Mouse (Mus musculus) c-Kit-positive CD71-negative TER-119-negative erythroid progenitor cells, embryonic 14.5 days (primary cell): Measurements from ENCODE around the gene AI837181.
"Not testable (repeated sequence)": the region's sequence is repeated elsewhere in the genome, so short reads cannot be mapped to it uniquely, and the experiment has no call there.

Source experiments
- DNase-seq: peaks from one replicate; pipeline ENCODE4 v3.0.0-alpha.2; 2013; ENCODE audit warnings: low read depth

Gene AI837181

DNA sequence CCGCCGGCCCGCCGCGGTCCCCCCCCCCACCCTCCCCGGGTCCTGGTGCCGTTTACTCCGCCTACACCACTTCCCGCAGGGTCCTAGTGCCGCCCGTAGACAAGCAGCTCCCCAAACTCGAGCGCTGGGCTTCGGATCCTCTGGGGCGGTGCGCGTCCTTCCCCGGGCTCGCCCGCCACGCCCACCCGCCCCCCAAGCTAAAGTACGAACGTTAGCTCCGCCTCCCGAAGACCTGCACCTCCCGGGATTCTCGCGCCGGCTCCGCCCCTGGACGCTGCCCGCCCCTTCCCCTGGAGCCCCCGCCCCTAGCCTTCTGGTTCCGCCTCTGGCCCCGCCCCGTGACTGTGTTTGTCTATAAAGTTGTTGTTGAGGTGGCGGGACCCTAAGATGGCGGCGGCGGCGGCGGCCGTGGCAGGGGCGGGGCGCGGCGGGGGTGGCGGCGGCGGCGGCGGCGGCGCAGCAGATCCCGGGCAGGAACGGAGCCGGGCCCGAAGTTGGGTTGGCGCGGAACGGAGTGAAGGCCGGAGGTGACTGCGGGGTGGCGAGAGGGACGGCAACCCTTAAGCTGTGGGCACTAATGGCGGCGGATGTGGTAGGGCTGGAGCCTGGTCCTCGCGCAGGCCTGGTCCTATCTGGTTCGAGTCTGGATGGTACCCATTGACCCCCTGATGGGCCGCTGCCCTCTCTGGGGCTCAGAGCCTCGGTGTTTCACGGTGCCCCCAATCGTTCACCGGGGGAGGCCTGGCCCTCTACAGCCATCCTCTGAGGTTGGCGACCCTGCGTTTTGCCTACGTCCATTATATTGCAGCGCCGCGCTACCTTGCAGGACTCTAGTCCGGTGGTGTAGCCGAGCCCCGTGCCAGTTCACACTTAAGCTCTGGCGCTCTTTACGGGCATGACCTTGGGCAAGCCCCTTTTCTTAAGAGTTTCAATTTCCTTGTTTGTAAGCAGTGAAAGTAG lies at the start of gene AI837181, which contains the start of gene Drap1:
Gene AI837181 (plus strand): TSS at position 363 of the 960 bp plus-strand sequence.
Gene Drap1 (minus strand): TSS at position 198 of the 960 bp plus-strand sequence.
- DNase-seq: peak; percentile 92

DNA sequence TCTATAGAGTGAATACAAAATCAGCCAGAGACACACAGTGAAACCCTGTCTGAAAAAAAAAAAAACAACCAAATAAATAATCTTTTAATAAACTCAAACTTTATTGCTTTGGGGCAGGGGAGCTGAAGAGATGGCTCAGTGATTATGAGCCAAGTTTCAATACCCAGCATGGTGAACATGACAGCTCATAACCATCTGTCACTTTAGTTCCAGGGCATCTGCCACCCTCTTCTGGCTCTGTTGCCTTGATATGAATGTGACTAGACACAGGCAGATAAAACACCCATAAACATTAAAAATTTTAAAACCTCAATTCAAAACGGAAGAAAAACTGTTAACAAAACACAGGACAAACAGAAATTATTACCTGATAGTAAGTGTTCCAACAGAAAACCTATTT lies 47.5 kb upstream of the AI837181 start:
- no peak for DNase-seq

DNA sequence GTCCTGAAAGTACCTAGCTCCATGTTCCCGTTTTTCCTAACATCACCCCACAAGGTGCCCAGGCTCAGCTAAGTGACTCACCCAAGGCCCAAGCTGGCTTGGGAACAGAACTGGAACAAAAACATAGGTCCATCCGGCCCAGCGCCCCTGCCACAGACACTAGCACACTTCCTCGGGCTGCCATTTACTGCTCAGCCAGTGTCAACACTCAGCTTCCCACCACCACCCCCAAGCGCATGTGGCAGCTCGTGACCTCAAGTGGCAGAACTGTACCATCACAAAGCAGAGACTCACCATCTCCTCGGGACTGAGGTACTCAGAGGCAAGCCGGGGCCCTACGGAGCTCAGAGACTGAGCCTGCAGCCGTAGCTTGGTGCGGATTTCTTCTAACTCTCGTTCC lies 41.6 kb upstream of the AI837181 start:
- DNase-seq: no peak

DNA sequence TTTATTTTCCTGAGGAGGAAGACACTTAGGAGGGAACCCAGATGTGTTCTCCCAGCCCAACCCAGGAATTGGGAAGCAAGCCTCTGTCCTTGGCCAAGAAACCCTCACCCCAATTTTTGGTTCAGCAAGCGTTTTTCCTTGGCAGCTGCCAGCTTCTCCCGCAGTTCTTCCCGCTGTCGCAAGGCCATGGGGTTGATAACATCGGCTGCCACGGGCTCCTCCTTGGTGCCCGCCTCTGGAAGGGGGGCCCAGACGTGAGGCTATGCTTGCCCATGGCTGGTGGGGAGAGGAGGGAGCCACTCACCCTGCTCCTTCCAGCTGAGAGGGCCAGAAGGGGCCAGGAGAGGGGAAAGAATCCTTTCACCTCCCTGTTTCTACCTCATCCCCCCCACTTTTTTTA lies 40.2 kb upstream of the AI837181 start:
- DNase-seq: no peak

GRCm38 (mm10) chr19:5388011-5388441 lies 36.9 kb upstream of the AI837181 start:
- DNase-seq: no peak

DNA sequence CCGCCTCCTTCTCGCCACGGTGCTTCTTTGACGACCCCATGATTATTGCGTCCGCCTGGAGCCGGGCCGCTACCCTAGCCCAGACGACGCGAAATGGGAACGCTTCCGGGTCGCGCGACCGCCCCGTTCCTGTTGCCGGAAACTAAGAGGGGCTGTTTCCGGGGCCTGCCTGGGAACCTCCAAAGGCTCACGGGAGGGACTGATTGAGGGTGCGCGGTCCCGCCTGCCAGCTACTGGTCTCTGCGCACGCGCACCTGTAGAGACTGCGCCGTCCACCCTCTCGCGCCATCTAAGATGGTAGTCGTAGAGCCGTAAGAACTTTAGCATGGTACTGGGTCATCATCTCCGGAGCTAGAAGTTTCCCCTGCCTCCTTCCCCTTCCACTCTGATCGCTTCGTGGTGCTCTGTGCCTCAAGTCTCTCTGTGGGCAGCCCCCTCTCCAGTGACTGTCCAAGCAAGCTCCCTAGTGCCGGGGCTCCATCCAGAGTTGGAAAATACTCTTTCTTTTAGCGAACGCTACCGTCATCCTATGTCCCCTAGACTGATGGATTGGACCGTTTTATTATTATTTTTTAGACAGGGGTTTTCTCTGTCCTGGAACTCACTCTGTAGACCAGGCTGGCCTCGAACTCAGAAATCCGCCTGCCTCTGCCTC lies 36.2 kb upstream of the AI837181 start, which contains the start of gene Sart1:
Gene Sart1 (minus strand): TSS at position 116 of the 655 bp plus-strand sequence.
- DNase-seq: peak; percentile 89

DNA sequence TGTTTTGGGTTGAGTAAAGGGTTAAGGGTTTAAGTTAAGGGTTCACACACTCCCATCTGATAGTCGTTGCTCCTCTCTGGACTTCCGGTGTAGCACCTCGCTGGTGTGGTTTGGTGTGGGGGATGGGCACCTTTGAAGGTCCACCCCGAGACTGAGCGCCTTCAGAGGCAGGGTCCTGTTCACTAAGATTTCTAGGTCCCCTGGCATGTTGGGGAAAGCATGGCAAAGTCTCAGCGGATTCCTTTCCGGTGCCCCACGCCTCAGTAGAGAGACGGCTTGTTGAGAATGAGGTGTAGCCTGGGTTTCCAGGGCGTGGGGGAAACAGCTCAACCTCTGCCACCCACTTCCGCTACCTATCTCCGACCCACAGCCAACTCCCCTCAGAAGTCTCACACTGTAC lies 35.3 kb upstream of the AI837181 start:
- no peak for DNase-seq

- DNase-seq: no peak
Measured at GRCm38 (mm10) chr19:5390416-5390815, 34.5 kb upstream of the AI837181 start.

DNA sequence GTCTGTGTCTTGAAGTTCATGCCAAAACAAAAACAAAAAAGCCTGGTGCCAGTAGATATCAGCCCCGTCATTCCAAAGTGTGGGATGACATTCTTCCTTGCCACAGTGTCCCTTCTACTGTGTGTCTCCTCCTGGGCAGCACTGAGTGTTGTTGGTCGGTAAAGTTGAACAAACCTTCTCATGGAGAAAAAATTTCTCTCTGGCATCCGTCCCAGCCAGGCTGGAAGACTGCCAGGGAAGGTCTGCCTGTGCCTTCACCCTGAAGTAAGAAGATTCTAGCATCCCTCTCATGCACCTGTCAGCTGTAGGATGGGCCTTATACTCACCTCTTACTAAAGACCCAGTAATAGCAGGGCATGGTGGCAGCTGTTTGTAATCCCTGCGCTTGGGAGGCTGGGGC lies 32.1 kb upstream of the AI837181 start:
- DNase-seq: no peak

DNA sequence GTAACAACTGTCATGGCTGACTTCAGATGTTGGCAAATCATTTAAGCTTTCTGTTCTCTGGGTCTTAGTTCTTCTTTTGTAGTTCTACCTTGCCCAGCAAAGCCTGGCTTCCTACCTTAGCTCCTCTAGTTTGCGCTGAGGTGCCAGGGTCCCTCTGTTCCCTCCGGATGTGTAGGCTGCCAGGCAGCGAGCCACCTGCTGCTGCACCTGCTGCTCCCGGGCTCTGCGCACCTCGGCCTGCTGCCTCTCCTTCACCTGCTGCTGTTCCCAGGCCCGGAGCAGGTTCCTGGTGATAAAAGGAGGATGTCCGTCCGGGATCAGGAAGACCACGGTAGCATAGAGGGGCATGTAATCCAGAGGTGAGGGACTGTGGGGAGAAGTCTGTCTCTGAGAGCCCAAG lies 30.8 kb upstream of the AI837181 start:
- DNase-seq: no peak

- no peak for DNase-seq
Measured at GRCm38 (mm10) chr19:5395371-5395770, 29.6 kb upstream of the AI837181 start.

DNA sequence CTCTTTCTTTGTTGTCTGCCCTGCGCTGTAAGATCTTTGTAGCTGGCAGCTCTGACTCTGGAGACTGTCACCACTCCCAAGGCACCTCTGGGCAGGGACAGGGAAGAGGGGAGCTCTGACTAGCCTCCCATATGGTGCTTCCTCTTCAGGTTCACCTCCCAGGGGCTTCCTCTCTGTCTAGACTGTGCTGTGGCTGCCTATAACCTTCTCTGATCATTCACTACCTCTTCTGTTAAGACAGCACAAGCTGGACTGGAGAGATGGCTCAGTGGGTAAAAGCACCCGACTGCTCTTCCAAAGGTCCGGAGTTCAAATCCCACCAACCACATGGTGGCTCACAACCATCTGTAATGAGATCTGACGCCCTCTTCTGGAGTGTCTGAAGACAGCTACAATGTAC lies 23.9 kb upstream of the AI837181 start:
- not testable (repeated sequence) for DNase-seq

GRCm38 (mm10) chr19:5402293-5402692 lies 22.7 kb upstream of the AI837181 start, which contains the start of gene Tsga10ip:
Gene Tsga10ip (minus strand): TSS chr19:5402526.
- DNase-seq: no peak

GRCm38 (mm10) chr19:5405924-5406323 lies 19.0 kb upstream of the AI837181 start:
- DNase-seq: no peak

DNA sequence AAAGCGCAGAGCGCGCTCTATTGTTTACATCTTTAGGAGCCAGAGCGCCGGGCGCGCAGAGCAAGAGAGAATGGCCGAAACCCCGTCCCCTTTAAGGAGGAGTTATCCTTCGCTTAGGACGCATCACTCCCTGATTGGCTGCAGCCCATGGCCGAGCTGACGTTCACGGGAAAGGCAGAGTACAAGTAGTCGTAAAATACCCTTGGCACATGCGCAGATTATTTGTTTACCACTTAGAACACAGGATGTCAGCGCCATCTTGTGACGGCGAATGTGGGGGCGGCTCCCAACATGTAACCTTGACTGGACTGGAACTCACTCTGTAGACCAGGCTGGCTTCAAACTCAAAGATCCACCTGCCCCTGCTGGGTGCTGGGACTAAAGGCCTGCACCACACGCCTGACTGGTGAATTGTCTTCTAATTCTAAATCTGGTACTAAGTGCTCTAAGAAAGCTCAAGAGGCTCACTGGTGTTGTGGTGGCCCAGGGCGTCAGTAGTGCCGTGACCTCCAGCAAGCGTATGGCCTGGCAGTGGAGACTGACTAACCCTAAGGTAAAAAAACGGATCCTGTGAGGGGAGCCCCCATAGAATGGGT lies 18.3 kb upstream of the AI837181 start:
- not testable (repeated sequence) for DNase-seq

DNA sequence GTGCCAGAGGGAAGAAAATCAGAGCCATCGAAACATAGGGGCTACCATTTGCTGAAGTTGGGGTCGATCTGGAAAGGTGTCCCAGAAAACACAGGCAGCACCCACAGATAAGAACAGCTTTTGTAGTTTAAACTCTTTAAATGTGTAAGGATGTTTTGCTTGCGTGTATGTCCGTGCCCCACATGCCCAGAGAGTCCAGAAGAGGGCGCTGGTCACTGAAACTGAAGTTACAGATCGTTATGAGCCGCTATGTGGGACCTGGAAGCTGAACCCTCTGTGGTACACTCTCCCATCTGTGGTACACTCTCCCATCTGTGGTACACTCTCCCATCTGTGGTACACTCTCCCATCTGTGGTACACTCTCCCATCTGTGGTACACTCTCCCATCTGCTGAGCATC lies 17.8 kb upstream of the AI837181 start:
- no peak for DNase-seq

GRCm38 (mm10) chr19:5408057-5409001 lies 16.6 kb upstream of the AI837181 start:
- no peak for DNase-seq

GRCm38 (mm10) chr19:5409068-5409467 lies 15.9 kb upstream of the AI837181 start:
- DNase-seq: no peak

- no peak for DNase-seq
Measured at GRCm38 (mm10) chr19:5410641-5411040, 14.3 kb upstream of the AI837181 start.

DNA sequence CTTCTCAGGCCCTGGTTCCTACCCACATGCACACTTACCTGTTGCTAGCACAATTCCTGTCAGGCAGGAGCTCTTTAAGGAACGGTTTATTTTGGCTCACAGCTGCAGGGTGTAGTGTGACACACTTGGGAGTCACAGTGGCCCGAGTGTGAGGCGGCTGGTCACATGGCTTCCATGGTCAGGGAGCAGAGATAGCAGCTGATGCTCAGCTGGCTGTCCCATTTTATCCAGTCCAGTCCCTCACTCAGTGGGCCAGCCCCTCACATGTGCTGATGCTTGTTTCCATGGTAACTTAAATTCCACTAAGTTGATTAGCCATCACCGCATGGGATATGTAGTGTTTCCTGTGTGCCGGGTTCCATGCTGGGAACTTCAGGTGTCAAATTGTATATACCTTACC lies 13.0 kb upstream of the AI837181 start:
- DNase-seq: no peak

- DNase-seq: no peak
Measured at GRCm38 (mm10) chr19:5413840-5414239, 11.1 kb upstream of the AI837181 start.
